Mouse (Mus musculus) heart, embryonic 15.5 days (tissue): ENCODE measurements around the gene Pbrm1. TPM values are rescaled to one million over a fixed set of nuclear protein-coding genes. Genes with fewer than 3 reads are reported as not detected.
A peak's percentile ranks its signal among the peaks of the same experiment; 100 is the strongest.

ENCODE experiments used
- ATAC-seq: fragments of 200-750 bp; cut with Nextera tagmentation; replicated peaks from 2 replicates; pipeline ENCODE4 v1.8.0; 2017; ENCODE audit warnings: low read depth, moderate TSS enrichment; ENCODE audit not compliant: insufficient number of reproducible peaks, insufficient read depth, low FRiP score
- H3K27ac ChIP-seq: fragments of 300-500 bp; sonication (generic); 2 replicates; pipeline ENCODE4 v1.5.1; 2015; ENCODE audit warnings: mild to moderate bottlenecking, inconsistent platforms
- H3K27me3 ChIP-seq: fragments of 300-500 bp; sonication (generic); 2 replicates; pipeline ENCODE4 v1.6.1; 2015; ENCODE audit warnings: inconsistent platforms
- H3K36me3 ChIP-seq: fragments of 300-500 bp; sonication (generic); 2 replicates; pipeline ENCODE4 v1.6.1; 2015; ENCODE audit warnings: mild to moderate bottlenecking, inconsistent platforms
- H3K4me1 ChIP-seq: fragments of 300-500 bp; sonication (generic); replicated peaks from 2 replicates; pipeline ENCODE4 v1.6.1; 2015; ENCODE audit warnings: inconsistent platforms
- H3K4me2 ChIP-seq: fragments of 300-500 bp; sonication (generic); 2 replicates; pipeline ENCODE4 v1.6.1; 2015; ENCODE audit warnings: inconsistent platforms, mild to moderate bottlenecking, moderate library complexity
- H3K4me3 ChIP-seq: fragments of 300-500 bp; sonication (generic); 2 replicates; pipeline ENCODE4 v1.5.1; 2015; ENCODE audit warnings: mild to moderate bottlenecking, inconsistent platforms
- H3K9ac ChIP-seq: fragments of 300-500 bp; sonication (generic); 2 replicates; pipeline ENCODE4 v1.6.1; 2015; ENCODE audit warnings: mild to moderate bottlenecking, inconsistent platforms
- H3K9me3 ChIP-seq: fragments of 300-500 bp; sonication (generic); replicated peaks from 2 replicates; pipeline ENCODE4 v1.6.1; 2016; ENCODE audit warnings: inconsistent platforms
- WGBS: fragments of 180-500 bp; shearing (Covaris S2); methylation state at CpG from one replicate; pipeline ENCODE4 v1.1.7; 2015; ENCODE audit warnings: mixed read lengths; 5-methylcytosine and 5-hydroxymethylcytosine counted together
- polyA plus RNA-seq: library from polyadenylated mRNA; unstranded; fragments of >200 nt; fragmentation: Nextera tagmentation; extraction: Ambion mirVana; gene quantifications from 2 replicates; pipeline ENCODE4 v1.2.1, GENCODE M21; 2015

Gene Pbrm1
- polyA plus RNA-seq, 1 experiment from 2014 or later, result 91.4 TPM

DNA sequence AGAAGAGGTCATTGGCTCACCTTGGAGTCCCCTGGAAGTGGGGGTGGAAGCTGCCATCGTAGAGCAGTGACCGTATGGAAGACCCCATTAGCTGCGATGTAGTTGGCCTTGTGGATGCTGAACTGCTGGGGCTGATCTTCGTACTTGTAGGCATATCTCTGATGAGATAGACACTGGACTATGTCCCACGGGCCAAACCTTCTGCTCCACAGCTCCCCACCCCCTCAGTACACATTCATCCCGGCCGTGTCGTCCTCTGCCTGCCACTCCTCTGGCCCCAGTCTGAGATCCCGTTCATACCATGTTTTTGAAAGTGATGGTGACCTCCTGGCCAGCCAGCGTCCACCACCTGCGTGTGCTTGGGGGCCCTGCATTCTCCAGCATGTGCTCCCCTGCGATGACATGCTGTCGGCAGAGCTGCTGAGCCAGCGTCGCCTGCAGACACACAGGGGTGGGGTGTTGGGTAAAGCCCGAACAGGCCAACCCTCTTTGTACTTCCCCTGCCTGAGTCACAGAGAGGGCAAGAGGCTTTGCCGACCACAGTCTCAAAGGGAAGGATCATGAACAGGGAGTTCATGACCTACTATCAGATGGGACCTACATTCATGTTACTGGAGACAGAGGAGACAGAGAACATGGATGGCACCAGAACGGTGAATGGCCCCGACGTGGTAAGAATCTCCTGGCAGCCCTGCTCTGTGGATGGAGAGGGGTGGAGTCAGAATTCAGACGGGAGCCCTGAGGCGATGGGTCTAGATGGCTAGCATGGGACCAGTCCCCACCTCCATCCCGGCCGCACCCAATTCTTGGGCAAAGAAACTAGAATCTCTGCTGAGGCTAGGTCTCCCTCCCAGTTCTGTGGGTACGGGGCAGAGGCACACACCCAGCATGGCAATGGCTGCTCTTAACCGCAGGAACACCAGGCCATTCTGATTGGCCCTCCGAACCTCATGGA, 141.5 kb downstream of the Pbrm1 start:
- H3K4me3 ChIP-seq, result no peak overlapping the region
- H3K9me3 ChIP-seq, result no peaks in the 10 kb centered on the region
- peaks cover 31% of the 10 kb centered on the region for H3K4me1 ChIP-seq
- no peak overlapping the region for H3K4me2 ChIP-seq
- no peak for ATAC-seq
- no peaks in the 10 kb centered on the region for H3K36me3 ChIP-seq
- H3K27ac ChIP-seq, result no peak overlapping the region
- 55% methylated on average over 27 of the region's 27 CpGs for WGBS
- no peak overlapping the region; the same call in 1 of the 2 replicates for H3K9ac ChIP-seq
- H3K27me3 ChIP-seq, result peaks cover 5% of the 10 kb centered on the region; the same call in 1 of the 2 replicates

DNA sequence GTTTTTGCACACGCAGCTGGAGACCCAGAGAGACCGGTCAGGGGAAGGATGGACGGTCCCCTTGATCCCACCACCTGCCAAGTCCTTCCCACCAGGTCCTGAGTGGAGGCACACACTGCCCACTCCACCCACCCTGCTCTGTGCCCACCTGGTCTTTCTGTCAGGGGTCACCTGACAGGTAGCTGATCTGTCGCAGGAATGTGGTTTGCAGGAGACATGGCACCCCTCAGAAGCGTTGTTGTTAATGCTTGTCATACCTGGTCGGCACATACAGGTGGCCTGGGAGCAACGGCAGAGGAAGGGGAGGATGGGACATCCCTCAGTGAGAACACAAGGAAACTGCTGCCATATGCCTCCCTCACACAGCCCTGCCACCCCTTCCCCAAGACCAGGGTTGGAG, 142.3 kb downstream of the Pbrm1 start:
- Histone ChIP-seq H3K9ac (no peak overlapping the region), H3K9me3 (no peaks in the 10 kb centered on the region), H3K36me3 (no peaks in the 10 kb centered on the region), H3K4me1 (peaks cover 34% of the 10 kb centered on the region), H3K4me3 (no peak overlapping the region), H3K27ac (no peak overlapping the region), H3K27me3 (peaks cover 5% of the 10 kb centered on the region; the same call in 1 of the 2 replicates), H3K4me2 (no peak overlapping the region)
- 84% methylated on average over 7 of the region's 7 CpGs for WGBS
- no peak for ATAC-seq

GRCm38 (mm10) chr14:31161638-31162037, 142.7 kb downstream of the Pbrm1 start:
- WGBS, result 78% methylated on average over 10 of the region's 10 CpGs
- Histone ChIP-seq H3K36me3 (no peaks in the 10 kb centered on the region), H3K4me1 (peaks cover 38% of the 10 kb centered on the region)

DNA sequence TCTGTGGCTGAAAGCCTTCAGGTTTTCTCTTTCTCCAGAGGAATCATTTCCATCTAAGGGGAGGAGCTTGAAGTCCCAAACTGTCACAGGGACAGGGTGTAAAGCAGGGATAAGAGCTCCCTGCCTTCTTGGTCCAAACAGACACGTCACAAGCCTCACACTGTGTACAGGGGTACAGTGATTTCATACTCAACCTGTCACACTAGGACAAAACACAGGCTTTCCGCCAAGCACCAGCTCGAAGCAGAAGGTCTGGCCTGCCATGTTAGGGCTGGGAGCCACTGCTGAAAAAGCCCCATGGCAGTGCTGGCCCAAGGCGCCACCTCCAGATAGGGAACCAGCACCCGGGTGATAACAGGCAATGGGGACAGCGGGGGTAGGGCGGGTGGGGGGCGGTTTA, 145.1 kb downstream of the Pbrm1 start:
- no peak overlapping the region for H3K9ac ChIP-seq
- WGBS, result 29% methylated on average over 8 of the region's 8 CpGs
- no peak overlapping the region for H3K4me3 ChIP-seq
- no peaks in the 10 kb centered on the region for H3K9me3 ChIP-seq
- peak overlapping the region; percentile 25 for H3K27ac ChIP-seq
- peaks cover 49% of the 10 kb centered on the region for H3K4me1 ChIP-seq
- H3K36me3 ChIP-seq, result no peaks in the 10 kb centered on the region
- no peak overlapping the region for H3K4me2 ChIP-seq
- H3K27me3 ChIP-seq, result peaks cover 5% of the 10 kb centered on the region; the same call in 1 of the 2 replicates
- no peak; the same call in 1 of the 2 replicates for ATAC-seq

More at GRCm38 (mm10) chr14:31161638-31162037, 142.7 kb downstream of the Pbrm1 start:
- no peak for ATAC-seq
- no peak overlapping the region for H3K4me2 ChIP-seq
- H3K4me3 ChIP-seq, result no peak overlapping the region
- H3K27me3 ChIP-seq, result peaks cover 5% of the 10 kb centered on the region; the same call in 1 of the 2 replicates
- H3K9me3 ChIP-seq, result no peaks in the 10 kb centered on the region
- H3K9ac ChIP-seq, result no peak overlapping the region
- H3K27ac ChIP-seq, result no peak overlapping the region

GRCm38 (mm10) chr14:31165010-31165409, 146.1 kb downstream of the Pbrm1 start:
- no peak overlapping the region for H3K4me2 ChIP-seq
- peaks cover 1% of the 10 kb centered on the region; the same call in 1 of the 2 replicates for H3K36me3 ChIP-seq
- H3K4me1 ChIP-seq, result peaks cover 54% of the 10 kb centered on the region
- H3K27ac ChIP-seq, result no peak overlapping the region
- peaks cover 5% of the 10 kb centered on the region; the same call in 1 of the 2 replicates for H3K27me3 ChIP-seq
- no peak for ATAC-seq
- no peaks in the 10 kb centered on the region for H3K9me3 ChIP-seq
- 62% methylated on average over 2 of the region's 2 CpGs for WGBS
- H3K9ac ChIP-seq, result no peak overlapping the region
- no peak overlapping the region for H3K4me3 ChIP-seq

GRCm38 (mm10) chr14:31165458-31165857, 146.5 kb downstream of the Pbrm1 start:
- Histone ChIP-seq H3K4me1 (peaks cover 50% of the 10 kb centered on the region), H3K36me3 (peaks cover 6% of the 10 kb centered on the region), H3K4me3 (no peak overlapping the region), H3K27ac (no peak overlapping the region), H3K9me3 (no peaks in the 10 kb centered on the region), H3K4me2 (0 out of 2 replicates have a peak overlapping the region, but pooled peaks have one; percentile 4), H3K9ac (no peak overlapping the region), H3K27me3 (peaks cover 5% of the 10 kb centered on the region; the same call in 1 of the 2 replicates)
- ATAC-seq, result no peak
- 49% methylated on average over 7 of the region's 7 CpGs for WGBS

DNA sequence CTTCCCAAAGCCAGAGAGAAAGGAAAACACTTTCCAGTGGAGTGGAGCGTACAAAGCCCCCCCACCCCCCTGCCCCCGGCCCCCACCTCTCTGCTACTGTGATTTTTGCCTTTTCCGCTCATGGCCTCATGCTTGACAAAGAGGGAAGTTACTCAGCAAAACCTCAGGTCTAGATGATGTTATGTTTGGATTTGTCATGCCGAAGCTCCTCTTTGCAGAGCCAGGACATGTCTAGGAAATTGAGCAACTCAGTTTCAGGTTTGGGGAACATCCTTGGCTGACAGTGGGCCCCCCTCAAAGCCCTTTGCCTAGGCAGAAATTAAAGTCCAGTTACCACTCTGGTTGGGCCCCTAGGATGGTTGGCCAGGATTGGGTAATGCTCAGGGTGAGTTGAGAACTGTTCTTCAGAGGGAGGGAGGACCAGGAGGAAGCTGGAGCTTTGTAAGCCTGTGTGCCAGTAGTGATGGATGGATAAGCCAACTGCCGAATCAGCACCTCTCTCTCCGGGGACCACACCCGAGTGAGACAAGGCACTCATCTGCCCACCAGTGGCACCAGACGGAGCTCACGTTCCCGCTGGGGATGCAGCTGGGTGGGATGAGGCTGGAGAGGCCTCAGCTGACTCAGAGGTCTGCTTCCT, 147.2 kb downstream of the Pbrm1 start:
- H3K9me3 ChIP-seq, result no peaks in the 10 kb centered on the region
- peaks cover 12% of the 10 kb centered on the region for H3K36me3 ChIP-seq
- H3K4me1 ChIP-seq, result peaks cover 48% of the 10 kb centered on the region
- H3K4me2 ChIP-seq, result peak overlapping the region; percentile 55
- peaks cover 5% of the 10 kb centered on the region; the same call in 1 of the 2 replicates for H3K27me3 ChIP-seq
- peak overlapping the region; percentile 45 for H3K4me3 ChIP-seq
- 48% methylated on average over 10 of the region's 10 CpGs for WGBS
- ATAC-seq, result no peak
- peak overlapping the region; percentile 9; the same call in 1 of the 2 replicates for H3K27ac ChIP-seq
- H3K9ac ChIP-seq, result 0 out of 2 replicates have a peak overlapping the region, but pooled peaks have one; percentile 20

DNA sequence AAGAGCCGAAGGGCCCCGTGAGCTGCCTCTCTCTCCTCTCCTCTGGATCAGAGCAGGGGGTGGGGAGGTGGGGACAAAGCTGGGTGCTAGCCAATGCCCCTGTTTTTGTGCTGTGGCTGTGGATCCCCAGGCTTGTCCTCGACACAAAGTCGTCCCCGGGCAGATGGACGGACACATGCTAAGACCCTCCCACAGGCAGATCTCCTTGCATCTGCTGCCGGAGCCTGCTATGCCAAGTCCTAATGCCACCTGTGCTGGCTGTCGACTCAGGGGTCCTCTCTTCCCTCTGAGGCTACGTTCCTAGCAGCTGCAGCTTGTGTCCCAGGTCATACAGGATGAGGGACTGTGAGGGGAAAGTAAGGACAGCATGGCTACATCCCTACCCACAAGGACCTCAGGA, 147.9 kb downstream of the Pbrm1 start:
- H3K9ac ChIP-seq, result peak overlapping the region; percentile 38; the same call in 1 of the 2 replicates
- no peak for ATAC-seq
- H3K27ac ChIP-seq, result peak overlapping the region; percentile 9; the same call in 1 of the 2 replicates
- H3K27me3 ChIP-seq, result 0 out of 2 replicates have a peak, but pooled peaks cover under 1% of the 10 kb centered on the region
- H3K4me2 ChIP-seq, result peak overlapping the region; percentile 55
- H3K4me1 ChIP-seq, result peaks cover 52% of the 10 kb centered on the region
- WGBS, result 55% methylated on average over 9 of the region's 9 CpGs
- peak overlapping the region; percentile 45 for H3K4me3 ChIP-seq
- H3K36me3 ChIP-seq, result peaks cover 20% of the 10 kb centered on the region
- H3K9me3 ChIP-seq, result no peaks in the 10 kb centered on the region

- peaks cover 62% of the 10 kb centered on the region for H3K4me1 ChIP-seq
- peaks cover 36% of the 10 kb centered on the region for H3K36me3 ChIP-seq
- H3K9me3 ChIP-seq, result no peaks in the 10 kb centered on the region
- peak within 1 kb of the TSS; percentile 45 for H3K4me3 ChIP-seq
- whole genome bisulfite sequencing, result 23% methylated on average over 10 of the region's 10 CpGs
- ATAC-seq, result peak; percentile 47; the same call in 1 of the 2 replicates
- no peaks in the 10 kb centered on the region for H3K27me3 ChIP-seq
- peak within 1 kb of the TSS; percentile 55 for H3K4me2 ChIP-seq
- H3K27ac ChIP-seq, result peak within 1 kb of the TSS; percentile 66
- peak within 1 kb of the TSS; percentile 38 for H3K9ac ChIP-seq
These were observed 149.5 kb downstream of the Pbrm1 start, which contains the start of gene Stab1 for GRCm38 (mm10) chr14:31168425-31168824. TSS of gene Stab1 (minus strand) at chr14:31168641.

- H3K4me2 ChIP-seq, result no peak overlapping the region
- H3K36me3 ChIP-seq, result peaks cover 46% of the 10 kb centered on the region
- WGBS, result 59% methylated on average over 6 of the region's 6 CpGs
- H3K4me3 ChIP-seq, result no peak overlapping the region
- 0 out of 2 replicates have a peak overlapping the region, but pooled peaks have one; percentile 6 for H3K27ac ChIP-seq
- H3K9me3 ChIP-seq, result no peaks in the 10 kb centered on the region
- H3K27me3 ChIP-seq, result no peaks in the 10 kb centered on the region
- H3K9ac ChIP-seq, result no peak overlapping the region
- H3K4me1 ChIP-seq, result peaks cover 54% of the 10 kb centered on the region
- ATAC-seq, result no peak
These were observed 150.6 kb downstream of the Pbrm1 start for GRCm38 (mm10) chr14:31169508-31169907.

DNA sequence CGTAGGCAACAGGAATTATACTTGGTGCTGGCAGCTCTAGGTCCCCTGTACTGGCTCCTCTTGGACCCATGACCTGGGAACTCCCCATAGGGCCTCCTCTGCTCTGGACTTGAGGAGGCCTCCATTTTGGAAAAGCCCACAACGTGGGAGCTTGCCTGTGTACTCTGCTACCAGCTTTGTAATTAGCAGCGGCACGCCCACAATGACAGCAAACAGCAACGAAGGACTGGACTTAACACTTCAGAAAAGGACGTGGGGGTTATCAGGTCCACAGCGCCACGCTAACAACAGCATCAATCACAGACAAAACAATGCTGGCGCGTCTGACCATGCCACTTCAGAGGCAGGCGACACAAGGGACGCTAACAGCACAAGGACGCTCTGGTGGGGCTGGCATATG, 152.0 kb downstream of the Pbrm1 start:
- no peak overlapping the region for H3K4me2 ChIP-seq
- H3K4me1 ChIP-seq, result peaks cover 42% of the 10 kb centered on the region
- H3K27me3 ChIP-seq, result no peaks in the 10 kb centered on the region
- 0 out of 2 replicates have a peak overlapping the region, but pooled peaks have one; percentile 6 for H3K27ac ChIP-seq
- H3K4me3 ChIP-seq, result no peak overlapping the region
- H3K9me3 ChIP-seq, result no peaks in the 10 kb centered on the region
- ATAC-seq, result no peak
- 73% methylated on average over 13 of the region's 13 CpGs for WGBS
- H3K9ac ChIP-seq, result no peak overlapping the region
- peaks cover 61% of the 10 kb centered on the region for H3K36me3 ChIP-seq
